Mouse (Mus musculus): ENCODE results near the gene Llgl2.

GRCm38 (mm10) chr11:115789787-115790186 is 34.1 kb upstream of the Llgl2 start:
- no peak for TF ChIP-seq CTCF (IDR thresholded peaks at IDR 0.05)
- no peak for TF ChIP-seq EP300 (IDR thresholded peaks at IDR 0.05)
